Mouse (Mus musculus) urinary bladder, adult 18-20 months (tissue): ENCODE measurements at regions not wholly inside any gene's neighbourhood (a gene's known extent, or its start where the extent isn't known, plus 50 kb on each side); places are given as distances from the start of the nearest gene placed in this dataset.

ENCODE experiments used
- DNase-seq, 2 experiments: peaks; one replicate each; pipeline ENCODE4 v3.0.0; 2022; ENCODE audit warnings: low spot score in 2 of 2, mixed read lengths in 2 of 2

- no peak for DNase-seq
These were observed 237.4 kb downstream of the Tmsb4x start for GRCm38 (mm10) chrX:166971721-166972120.

GRCm38 (mm10) chrX:166964656-166965582, 244.2 kb downstream of the Tmsb4x start:
- no peak for DNase-seq

GRCm38 (mm10) chrX:166952528-166953189, 256.5 kb downstream of the Tmsb4x start:
- DNase-seq = no peak

GRCm38 (mm10) chrX:166951011-166951410, 258.1 kb downstream of the Tmsb4x start:
- DNase-seq = no peak

- DNase-seq = no peak
These were observed 263.2 kb downstream of the Tmsb4x start for GRCm38 (mm10) chrX:166945915-166946314.

GRCm38 (mm10) chrX:166945476-166945875, 263.6 kb downstream of the Tmsb4x start:
- no peak for DNase-seq

- no peak for DNase-seq
These were observed 275.3 kb downstream of the Tmsb4x start for GRCm38 (mm10) chrX:166933766-166934165.

GRCm38 (mm10) chrX:166932472-166932871, 276.6 kb downstream of the Tmsb4x start:
- DNase-seq = no peak

GRCm38 (mm10) chrX:166931048-166931447, 278.1 kb downstream of the Tmsb4x start:
- no peak for DNase-seq

GRCm38 (mm10) chrX:166929716-166930420, 279.2 kb downstream of the Tmsb4x start:
- DNase-seq = no peak

- no peak for DNase-seq
These were observed 293.7 kb downstream of the Tmsb4x start for GRCm38 (mm10) chrX:166915356-166915953.

- DNase-seq = no peak
These were observed 302.5 kb downstream of the Tmsb4x start for GRCm38 (mm10) chrX:166906602-166907001.

GRCm38 (mm10) chrX:166900761-166901160, 308.4 kb downstream of the Tmsb4x start:
- no peak for DNase-seq

GRCm38 (mm10) chrX:166895199-166895598, 309.7 kb upstream of the Egfl6 start:
- no peak for DNase-seq

- no peak for DNase-seq
These were observed 300.9 kb upstream of the Egfl6 start for GRCm38 (mm10) chrX:166886417-166886816.

- DNase-seq = no peak
These were observed 284.0 kb upstream of the Egfl6 start for GRCm38 (mm10) chrX:166869515-166869914.

- DNase-seq = no peak
These were observed 282.2 kb upstream of the Egfl6 start for GRCm38 (mm10) chrX:166867692-166868091.
